Mouse (Mus musculus) bone marrow, adult 2 months (tissue): ENCODE data around the gene Lrmda. TPM values are rescaled to one million over a fixed set of nuclear protein-coding genes. Genes with fewer than 3 reads are reported as not detected.

Experiments used
- H3K27ac ChIP-seq: fragments of 200-500 bp; 2 replicates; pipeline ENCODE4 v1.5.1; 2012; ENCODE audit warnings: low read depth, mild to moderate bottlenecking, control low read depth, inconsistent platforms, low read length; ENCODE audit not compliant: control insufficient read depth, poor library complexity, insufficient read depth
- H3K4me1 ChIP-seq: fragments of 200-500 bp; 2 replicates; pipeline ENCODE4 v1.6.1; 2011; ENCODE audit warnings: low read length; ENCODE audit not compliant: control insufficient read depth, insufficient read depth
- H3K4me3 ChIP-seq: fragments of 200-500 bp; replicated peaks from 2 replicates; pipeline ENCODE3; 2011; ENCODE audit warnings: mild to moderate bottlenecking, low read depth, low read length, control low read depth; ENCODE audit not compliant: control insufficient read depth
- CTCF ChIP-seq: fragments of 200-500 bp; IDR thresholded peaks from 2 replicates; pipeline ENCODE4 v1.5.1; 2011; ENCODE audit warnings: low read length, control low read depth; ENCODE audit not compliant: control insufficient read depth, insufficient read depth
- POLR2A ChIP-seq: fragments of 200-500 bp; IDR thresholded peaks from 2 replicates; pipeline ENCODE4 v1.6.1; 2011; ENCODE audit warnings: low read depth, mild to moderate bottlenecking, control low read depth, low read length, borderline replicate concordance; ENCODE audit not compliant: control insufficient read depth
- WGBS: fragments of 180-500 bp; shearing (Covaris S2); methylation state at CpG from one replicate; pipeline ENCODE4 v1.1.7; 2018; 5-methylcytosine and 5-hydroxymethylcytosine counted together
- polyA plus RNA-seq: library from polyadenylated mRNA; stranded (reverse); fragments of >200 nt; gene quantifications from 2 replicates; pipeline ENCODE4 v1.2.4, GENCODE M21; 2011; ENCODE audit warnings: low replicate concordance; ENCODE audit not compliant: missing spikeins, insufficient read depth, insufficient read length

Lrmda gene
- polyA plus RNA-seq, 1 experiment: 3.8 TPM

GRCm38 (mm10) chr14:22649411-22649911 lies 629.9 kb downstream of the Lrmda start:
- TF ChIP-seq POLR2A (no peak), CTCF (no peak)
- Histone ChIP-seq H3K4me1 (no peaks in the 10 kb centered on the region), H3K4me3 (no peak overlapping the region), H3K27ac (no peak overlapping the region)
- 18% methylated on average over 5 of the region's 5 CpGs for WGBS

GRCm38 (mm10) chr14:22649985-22650984 lies 630.8 kb downstream of the Lrmda start:
- Histone ChIP-seq H3K4me3 (no peak overlapping the region), H3K27ac (no peak overlapping the region), H3K4me1 (no peaks in the 10 kb centered on the region)
- 69% methylated on average over 17 of the region's 17 CpGs for WGBS
- no peak for TF ChIP-seq CTCF
- no peak for TF ChIP-seq POLR2A

GRCm38 (mm10) chr14:22651131-22651952 lies 631.8 kb downstream of the Lrmda start:
- TF ChIP-seq POLR2A (no peak), CTCF (no peak)
- Histone ChIP-seq H3K4me3 (no peak overlapping the region), H3K27ac (no peak overlapping the region), H3K4me1 (no peaks in the 10 kb centered on the region)
- 65% methylated on average over 14 of the region's 14 CpGs for WGBS

GRCm38 (mm10) chr14:22662496-22662895 lies 643.0 kb downstream of the Lrmda start:
- TF ChIP-seq CTCF (no peak), POLR2A (no peak)
- H3K4me3 ChIP-seq: no peak overlapping the region
- 79% methylated on average over 3 of the region's 3 CpGs for WGBS
- no peaks in the 10 kb centered on the region for H3K4me1 ChIP-seq
- no peak overlapping the region for H3K27ac ChIP-seq

GRCm38 (mm10) chr14:22666437-22666836 lies 646.9 kb downstream of the Lrmda start:
- H3K4me3 ChIP-seq: no peak overlapping the region
- no peaks in the 10 kb centered on the region for H3K4me1 ChIP-seq
- TF ChIP-seq CTCF (no peak), POLR2A (no peak)
- 82% methylated on average over 3 of the region's 3 CpGs for WGBS
- H3K27ac ChIP-seq: no peak overlapping the region

- no peaks in the 10 kb centered on the region for H3K4me1 ChIP-seq
- H3K4me3 ChIP-seq: no peak overlapping the region
- WGBS: 81% methylated on average over 8 of the region's 8 CpGs
- TF ChIP-seq CTCF: no peak
- TF ChIP-seq POLR2A: no peak
- no peak overlapping the region for H3K27ac ChIP-seq
Observed at GRCm38 (mm10) chr14:22668302-22668701, 648.8 kb downstream of the Lrmda start.

GRCm38 (mm10) chr14:22668711-22669110 lies 649.2 kb downstream of the Lrmda start:
- H3K4me1 ChIP-seq: no peaks in the 10 kb centered on the region
- no peak overlapping the region for H3K4me3 ChIP-seq
- no peak for TF ChIP-seq POLR2A
- no peak for TF ChIP-seq CTCF
- WGBS: 83% methylated on average over 6 of the region's 6 CpGs
- no peak overlapping the region for H3K27ac ChIP-seq

- TF ChIP-seq CTCF (no peak), POLR2A (no peak)
- 70% methylated on average over 5 of the region's 5 CpGs for WGBS
- Histone ChIP-seq H3K27ac (no peak overlapping the region), H3K4me3 (no peak overlapping the region), H3K4me1 (no peaks in the 10 kb centered on the region)
Observed at GRCm38 (mm10) chr14:22673581-22673980, 654.1 kb downstream of the Lrmda start.
